In genomic region chr2:110173818-110174247, GRCm38 (mm10) we compare ENCODE assay signal across 9 mouse cellular contexts.
A peak's percentile ranks its signal among the peaks of the same experiment; 100 is the strongest.
DNase-seq lines count a peak whose midpoint lies in the region; ATAC-seq and TF ChIP-seq lines count a peak whose summit lies in the region.
"Had no signal": no experiment of that assay in that cellular context is flagged by ENCODE, and none has a peak within 500 bp of the region (broad histone marks: within the 10 kb centered on the region; RNA-seq: fewer than 3 reads in every experiment).

No protein-coding gene starts in this region.

- no peak for TF ChIP-seq POLR2A in heart, adult 2 months (IDR thresholded peaks at IDR 0.05; ENCODE audit: insufficient read depth, low read depth, low read length)

- no peaks in the 10 kb centered on the region for H3K36me3 ChIP-seq in heart, embryonic 11.5 days (ENCODE audit: control insufficient read depth, insufficient read depth, low read length)
- H3K36me3 ChIP-seq in heart, adult 2 months (ENCODE audit: control insufficient read depth, insufficient read depth, low read length): peaks cover 3% of the 10 kb centered on the region; the same call in 1 of the 2 replicates
- no peaks in the 10 kb centered on the region for H3K36me3 ChIP-seq in intestine, embryonic 15.5 days

- 50% methylated on average over 7 of the region's 7 CpGs for WGBS in heart, embryonic 11.5 days (ENCODE audit: insufficient replicate concordance)
- 61% methylated on average over 7 of the region's 7 CpGs for WGBS in heart, adult 2 months
- 41% methylated on average over 7 of the region's 7 CpGs for WGBS in intestine, embryonic 15.5 days

- no peaks in the 10 kb centered on the region for H3K27me3 ChIP-seq in heart, embryonic 11.5 days (ENCODE audit: control insufficient read depth, insufficient read depth, low read length)
- no peaks in the 10 kb centered on the region for H3K27me3 ChIP-seq in heart, adult 2 months (ENCODE audit: control insufficient read depth, insufficient read depth, low read length)
- no peaks in the 10 kb centered on the region for H3K27me3 ChIP-seq in intestine, embryonic 15.5 days (replicated peaks)

- ATAC-seq in heart, embryonic 11.5 days (replicated peaks; ENCODE audit: insufficient number of reproducible peaks, low FRiP score, low TSS enrichment): 0 out of 2 replicates have a peak, but pooled peaks have one; percentile 42
- peak; percentile 66 for ATAC-seq in intestine, embryonic 15.5 days

- H3K27ac ChIP-seq in heart, embryonic 11.5 days (ENCODE audit: low read depth, low read length): no peak overlapping the region
- H3K27ac ChIP-seq in heart, adult 2 months: no peak overlapping the region
- peak overlapping the region; percentile 22; the same call in 1 of the 2 replicates for H3K27ac ChIP-seq in intestine, embryonic 15.5 days
- H3K27ac ChIP-seq: liver, embryonic 14.5 days had no signal

- TF ChIP-seq CTCF in heart, adult 2 months (IDR thresholded peaks at IDR 0.05): no peak

- TF ChIP-seq EP300 in heart, adult 2 months (IDR thresholded peaks at IDR 0.05; ENCODE audit: insufficient read depth, low read depth, low read length): no peak

- no peak overlapping the region for H3K9ac ChIP-seq in heart, embryonic 11.5 days (ENCODE audit: low read depth, low read length)
- no peak overlapping the region for H3K9ac ChIP-seq in heart, adult 2 months (ENCODE audit: low read depth, low read length)
- no peak overlapping the region for H3K9ac ChIP-seq in intestine, embryonic 15.5 days
- H3K9ac ChIP-seq: liver, embryonic 14.5 days had no signal

- H3K9me3 ChIP-seq in heart, embryonic 11.5 days (replicated peaks; ENCODE audit: control insufficient read depth, low read length): no peaks in the 10 kb centered on the region
- H3K9me3 ChIP-seq in intestine, embryonic 15.5 days: no peaks in the 10 kb centered on the region

- H3K4me3 ChIP-seq in heart, embryonic 11.5 days (ENCODE audit: low read depth, low read length): no peak overlapping the region
- no peak overlapping the region for H3K4me3 ChIP-seq in heart, adult 2 months
- no peak overlapping the region for H3K4me3 ChIP-seq in intestine, embryonic 15.5 days (replicated peaks)

- H3K4me1 ChIP-seq in heart, embryonic 11.5 days (ENCODE audit: control insufficient read depth, insufficient read depth, low read length): peaks cover 9% of the 10 kb centered on the region
- peaks cover 2% of the 10 kb centered on the region; the same call in 1 of the 2 replicates for H3K4me1 ChIP-seq in heart, adult 2 months (ENCODE audit: control insufficient read depth, insufficient read depth, low read length)
- H3K4me1 ChIP-seq in intestine, embryonic 15.5 days (replicated peaks): peaks cover 15% of the 10 kb centered on the region

- intact Hi-C loops in heart, adult 2 months (cut with DNase I): no loop called here

- DNase-seq in heart, adult 2 months: no peak
- DNase-seq in lung, postnatal 10 days: peak; percentile 36
- DNase-seq in lung, adult 18-20 months: no peak
- peak; percentile 83 for DNase-seq in retina, postnatal 1 day
- DNase-seq in heart, adult 9 months (ENCODE audit: low spot score in 2 of 2): no peak
- DNase-seq in adrenal gland, postnatal 10 days: no peak

- H3K4me2 ChIP-seq in heart, embryonic 11.5 days: no peak overlapping the region
- H3K4me2 ChIP-seq in intestine, embryonic 15.5 days (replicated peaks): no peak overlapping the region

- H3K79me2 ChIP-seq in heart, adult 2 months (replicated peaks; ENCODE audit: control insufficient read depth, insufficient read depth, low read length): no peaks in the 10 kb centered on the region

Comparison
In these comparisons a context has a peak if more than half of its experiments do, and no peak if none do; other contexts are left out.
1. DNase-seq: peak in lung, postnatal 10 days (single experiment) and retina, postnatal 1 day (single experiment); none in heart, adult 2 months (0 of 2), lung, adult 18-20 months (0 of 2), heart, adult 9 months (0 of 2) and adrenal gland, postnatal 10 days (single experiment).